8 mouse cellular contexts compared by ENCODE assay signal in genomic region chr9:118041022-118041400, GRCm38 (mm10). TPM values are rescaled to one million over a fixed set of nuclear protein-coding genes. Genes with fewer than 3 reads are reported as not detected.
DNase-seq lines count a peak whose midpoint lies in the region; ATAC-seq lines count a peak whose summit lies in the region.

No protein-coding gene starts in this region.

- no peaks in the 10 kb centered on the region for H3K36me3 ChIP-seq in neural tube, embryonic 11.5 days (ENCODE audit: control insufficient read depth, insufficient read depth, low read length)
- H3K36me3 ChIP-seq in liver, embryonic 13.5 days, result 0 out of 2 replicates have a peak, but pooled peaks cover 6% of the 10 kb centered on the region
- H3K36me3 ChIP-seq in neural tube, embryonic 14.5 days (ENCODE audit: control insufficient read depth, insufficient read depth, low read length), result no peaks in the 10 kb centered on the region

- no peaks in the 10 kb centered on the region for H3K9me3 ChIP-seq in neural tube, embryonic 11.5 days (ENCODE audit: control insufficient read depth, low read length)
- no peaks in the 10 kb centered on the region for H3K9me3 ChIP-seq in liver, embryonic 13.5 days (replicated peaks)
- no peaks in the 10 kb centered on the region for H3K9me3 ChIP-seq in neural tube, embryonic 14.5 days (ENCODE audit: control insufficient read depth, low read length)

- peak overlapping the region; percentile 79 for H3K4me3 ChIP-seq in neural tube, embryonic 11.5 days (ENCODE audit: low read depth, low read length)
- H3K4me3 ChIP-seq in liver, embryonic 13.5 days (replicated peaks), result peak overlapping the region; percentile 82
- H3K4me3 ChIP-seq in neural tube, embryonic 14.5 days (ENCODE audit: low read depth, low read length), result peak overlapping the region; percentile 78

- peak overlapping the region; percentile 86 for H3K9ac ChIP-seq in neural tube, embryonic 11.5 days (ENCODE audit: low read length)
- H3K9ac ChIP-seq in liver, embryonic 13.5 days, result peak overlapping the region; percentile 89
- peak overlapping the region; percentile 95 for H3K9ac ChIP-seq in neural tube, embryonic 14.5 days (replicated peaks; ENCODE audit: low read depth, low read length)

- peak overlapping the region; percentile 94 for H3K27ac ChIP-seq in neural tube, embryonic 11.5 days (ENCODE audit: low read depth, low read length)
- H3K27ac ChIP-seq in liver, embryonic 13.5 days, result peak overlapping the region; percentile 93
- H3K27ac ChIP-seq in neural tube, embryonic 14.5 days (ENCODE audit: low read depth, low read length), result peak overlapping the region; percentile 97

- H3K4me2 ChIP-seq in neural tube, embryonic 11.5 days (ENCODE audit: low read depth), result peak overlapping the region; percentile 78
- H3K4me2 ChIP-seq in liver, embryonic 13.5 days, result peak overlapping the region; percentile 78
- peak overlapping the region; percentile 78 for H3K4me2 ChIP-seq in neural tube, embryonic 14.5 days (ENCODE audit: low read depth, low read length)

- H3K27me3 ChIP-seq in neural tube, embryonic 11.5 days (ENCODE audit: control insufficient read depth, insufficient read depth, low read length), result no peaks in the 10 kb centered on the region
- no peaks in the 10 kb centered on the region for H3K27me3 ChIP-seq in liver, embryonic 13.5 days
- no peaks in the 10 kb centered on the region for H3K27me3 ChIP-seq in neural tube, embryonic 14.5 days (ENCODE audit: control insufficient read depth, insufficient read depth, low read length)

- H3K4me1 ChIP-seq in neural tube, embryonic 11.5 days (ENCODE audit: control insufficient read depth, insufficient read depth, low read length), result peaks cover 7% of the 10 kb centered on the region; the same call in 1 of the 2 replicates
- H3K4me1 ChIP-seq in liver, embryonic 13.5 days (replicated peaks), result peaks cover 27% of the 10 kb centered on the region
- peaks cover 10% of the 10 kb centered on the region; the same call in 1 of the 2 replicates for H3K4me1 ChIP-seq in neural tube, embryonic 14.5 days (ENCODE audit: control insufficient read depth, insufficient read depth, low read length)

- no peak for ATAC-seq in neural tube, embryonic 11.5 days (ENCODE audit: insufficient read depth, low FRiP score, low TSS enrichment)
- peak; percentile 34 for ATAC-seq in granulocyte monocyte progenitor cell, adult 5-6 weeks (replicated peaks; ENCODE audit: poor library complexity, severe bottlenecking)
- ATAC-seq in liver, embryonic 13.5 days (ENCODE audit: low read depth), result no peak
- no peak for ATAC-seq in neural tube, embryonic 14.5 days (ENCODE audit: low read depth)

- WGBS in neural tube, embryonic 11.5 days, result 2% methylated on average over 21 of the region's 21 CpGs
- under 1% methylated on average over 21 of the region's 21 CpGs for WGBS in liver, embryonic 13.5 days (ENCODE audit: insufficient replicate concordance)
- 1% methylated on average over 21 of the region's 21 CpGs for WGBS in neural tube, embryonic 14.5 days

- DNase-seq in neural tube, embryonic 11.5 days (ENCODE audit: low spot score), result no peak
- DNase-seq in neural tube, embryonic 10.5 days (ENCODE audit: extremely low spot score, low spot score), result no peak
- DNase-seq in embryo, embryonic 11 days, result peak; percentile 43
- DNase-seq in liver, embryonic 13.5 days, result peak; percentile 4
- DNase-seq in thymus, postnatal 4 days, result no peak
- no peak for DNase-seq in spleen, adult 12 weeks (ENCODE audit: low spot score)

RNA-seq across cellular contexts. Expression of gene Azi2, which starts 0.7 kb away (rescaled TPM):
- polyA plus RNA-seq in neural tube, embryonic 11.5 days (2014; fragmentation: Nextera tagmentation; extraction: Ambion mirVana), result 77.7 and 81.5 TPM in 2 replicates
- 42.7 and 59.1 TPM in 2 replicates for total RNA-seq in granulocyte monocyte progenitor cell, adult 5-6 weeks (2014; fragmentation: Nextera tagmentation)
- total RNA-seq in granulocyte monocyte progenitor cell, adult 5-6 weeks (2017), result 52.3 and 56.7 TPM in 2 replicates
- polyA plus RNA-seq in liver, embryonic 13.5 days (2015; fragmentation: Nextera tagmentation; extraction: Ambion mirVana), result 38.9 and 48.0 TPM in 2 replicates
- polyA plus RNA-seq in neural tube, embryonic 14.5 days (2014; fragmentation: Nextera tagmentation; extraction: Ambion mirVana), result 85.1 and 91.7 TPM in 2 replicates

Comparison
In these comparisons a context has a peak if more than half of its experiments do, and no peak if none do; other contexts are left out.
1. DNase-seq: peak in embryo, embryonic 11 days (single experiment) and liver, embryonic 13.5 days (single experiment); none in neural tube, embryonic 11.5 days (single experiment), neural tube, embryonic 10.5 days (single experiment), thymus, postnatal 4 days (single experiment) and spleen, adult 12 weeks (single experiment).
2. Peak in every context shown above with its lines, with median percentiles within 50 percentile points of each other: H3K27ac ChIP-seq, H3K4me2 ChIP-seq, H3K4me3 ChIP-seq and H3K9ac ChIP-seq.